Mouse (Mus musculus) right cerebral cortex, postnatal 10 days (tissue): ENCODE data around the gene Stab1.

Experiments used
- DNase-seq, 2 experiments: peaks; one replicate each; pipeline ENCODE4 v3.0.0; 2021; ENCODE audit warnings: low spot score in 2 of 2

Gene Stab1

DNA sequence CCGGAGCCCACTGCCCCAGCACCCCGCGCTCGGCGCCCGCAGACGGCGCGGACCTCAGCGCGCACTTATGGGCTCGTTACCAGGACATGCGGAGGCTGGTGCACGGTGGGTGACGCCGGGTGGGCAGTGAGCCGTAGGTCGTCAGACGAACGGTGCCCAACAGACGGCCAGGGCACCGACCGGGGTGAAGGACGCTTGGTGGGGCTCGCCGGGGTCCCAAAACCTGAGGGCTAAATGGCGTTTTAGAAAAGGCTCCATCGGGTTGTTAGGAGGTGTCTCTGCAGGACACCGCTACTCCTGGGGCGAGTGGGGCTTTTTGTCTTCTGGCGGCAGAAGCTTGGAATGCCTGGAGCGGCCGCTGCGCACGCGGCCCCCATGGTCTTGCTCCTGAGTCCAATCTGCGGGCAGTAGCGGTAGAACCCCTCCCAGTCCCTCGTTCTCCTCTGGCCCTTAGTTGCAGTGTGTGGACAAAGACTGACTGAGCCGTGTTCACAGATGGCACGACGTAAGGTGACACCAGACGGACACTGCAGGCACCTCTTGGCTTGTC lies 37.1 kb downstream of the Stab1 start:
- no peak for DNase-seq

DNA sequence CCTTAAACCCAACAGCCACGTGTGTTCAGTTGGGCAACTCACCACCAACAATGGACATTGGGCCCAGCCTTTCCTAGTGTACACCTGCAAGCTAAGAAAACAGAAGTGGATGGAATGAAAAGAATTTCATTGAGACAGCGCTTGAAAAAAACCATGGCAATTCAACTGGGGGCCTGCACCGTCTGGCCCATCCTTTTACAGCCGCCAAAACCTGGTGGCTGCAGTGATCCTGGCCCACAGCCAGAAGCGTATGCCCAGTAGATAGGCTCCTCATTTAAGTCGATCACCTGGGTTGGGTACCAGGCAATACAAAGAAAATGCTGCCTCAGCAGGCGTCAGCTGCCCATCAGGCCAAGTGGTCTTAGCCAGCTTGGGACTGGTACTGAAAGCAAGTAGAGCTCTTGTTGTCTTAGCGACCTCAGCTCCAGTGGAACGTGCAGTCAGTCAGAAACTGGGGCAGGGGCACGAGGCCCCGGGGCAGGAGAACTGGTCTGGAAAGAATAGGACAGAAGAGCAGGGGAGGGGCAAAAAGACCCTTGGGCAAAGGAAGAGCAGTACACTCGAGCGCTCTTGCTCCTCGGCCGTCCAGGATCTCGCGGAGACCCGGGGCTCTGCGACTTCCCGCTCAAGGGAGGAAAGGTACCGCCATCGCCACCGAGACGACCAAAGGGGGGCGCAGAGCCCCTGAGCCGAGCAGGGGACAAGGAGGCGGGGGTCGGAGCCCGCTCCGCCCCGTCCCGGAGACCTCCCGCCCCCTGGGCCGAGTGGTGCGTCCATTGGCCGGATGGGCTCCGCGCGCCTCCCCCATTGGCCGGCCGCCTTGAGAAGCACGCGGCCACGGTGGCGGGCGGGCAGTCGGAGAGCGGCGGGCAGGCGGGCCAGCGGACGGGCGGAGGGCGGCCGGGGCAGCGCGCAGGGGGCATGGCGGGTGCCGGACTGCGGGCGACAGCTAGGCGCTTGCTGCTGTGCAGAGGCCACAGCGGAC lies 37.9 kb downstream of the Stab1 start, which contains the start of gene Nt5dc2:
Gene Nt5dc2 (plus strand): TSS at position 818 of the 985 bp plus-strand sequence.
- DNase-seq: peak; percentile 89 to 90

DNA sequence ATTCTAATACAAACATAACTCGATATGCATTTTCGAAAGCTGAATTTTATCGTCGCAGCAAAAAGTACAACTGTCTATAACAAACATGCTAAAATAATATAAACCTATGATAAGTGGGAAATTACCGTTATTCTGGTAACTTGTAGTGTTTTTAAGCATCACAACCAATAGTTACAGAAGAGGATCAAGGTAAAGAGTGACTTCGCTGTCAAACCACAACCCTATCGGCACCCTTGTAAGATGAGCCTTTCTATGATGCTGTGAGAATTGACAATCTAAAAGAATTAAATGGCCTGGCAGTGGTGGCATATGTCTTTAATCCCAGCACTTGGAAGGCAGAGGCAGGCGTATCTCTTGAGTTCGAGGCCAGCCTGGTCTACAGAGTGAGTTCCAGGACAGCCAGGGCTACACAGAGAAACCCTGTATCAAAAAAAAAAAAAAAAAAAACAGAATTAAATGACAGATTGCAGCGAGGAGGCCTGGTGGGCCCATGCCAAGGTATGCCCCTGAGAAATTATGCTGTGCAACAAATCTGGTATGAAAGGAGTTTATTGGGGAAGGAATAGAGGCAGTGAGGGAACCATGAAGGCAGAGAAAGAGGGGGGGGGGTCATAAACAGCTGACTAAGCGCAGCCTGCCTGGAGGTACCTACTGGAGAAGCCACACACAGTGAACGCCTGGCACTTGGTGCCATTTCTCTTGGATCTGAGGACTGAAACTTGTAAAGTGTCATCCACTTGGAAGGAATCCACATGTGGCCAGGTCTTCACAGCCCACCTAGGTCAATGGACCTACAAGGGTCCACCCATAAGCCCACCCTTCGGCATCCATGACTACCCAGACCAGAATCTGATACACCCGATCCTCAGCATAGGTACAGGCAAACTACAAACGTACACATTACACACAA lies 38.9 kb downstream of the Stab1 start:
- peak in 1 of 2 experiments; percentile 38 for DNase-seq

DNA sequence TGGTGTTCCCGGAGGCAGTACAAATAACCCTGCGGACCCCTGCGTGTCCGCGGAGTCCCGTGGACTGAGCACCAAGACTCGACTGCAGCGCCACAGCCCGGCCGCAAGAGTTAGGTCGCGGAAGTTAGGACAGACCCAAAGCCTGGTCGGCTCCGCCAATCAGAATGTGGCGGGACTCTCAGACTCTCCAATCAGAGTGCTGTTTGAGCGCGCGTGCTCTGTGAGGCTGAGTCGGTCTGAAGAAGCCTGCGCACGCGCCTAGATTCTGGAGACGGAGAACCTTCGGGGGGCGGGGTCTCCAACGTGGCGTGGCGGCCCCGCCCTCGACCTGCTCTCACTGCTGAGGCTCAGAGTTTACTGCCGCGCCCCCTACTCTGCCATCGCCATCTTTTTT lies 39.6 kb downstream of the Stab1 start, which contains the start of gene Smim4:
Gene Smim4 (minus strand): TSS at position 131 of the 394 bp plus-strand sequence.
- DNase-seq: peak; percentile 99

DNA sequence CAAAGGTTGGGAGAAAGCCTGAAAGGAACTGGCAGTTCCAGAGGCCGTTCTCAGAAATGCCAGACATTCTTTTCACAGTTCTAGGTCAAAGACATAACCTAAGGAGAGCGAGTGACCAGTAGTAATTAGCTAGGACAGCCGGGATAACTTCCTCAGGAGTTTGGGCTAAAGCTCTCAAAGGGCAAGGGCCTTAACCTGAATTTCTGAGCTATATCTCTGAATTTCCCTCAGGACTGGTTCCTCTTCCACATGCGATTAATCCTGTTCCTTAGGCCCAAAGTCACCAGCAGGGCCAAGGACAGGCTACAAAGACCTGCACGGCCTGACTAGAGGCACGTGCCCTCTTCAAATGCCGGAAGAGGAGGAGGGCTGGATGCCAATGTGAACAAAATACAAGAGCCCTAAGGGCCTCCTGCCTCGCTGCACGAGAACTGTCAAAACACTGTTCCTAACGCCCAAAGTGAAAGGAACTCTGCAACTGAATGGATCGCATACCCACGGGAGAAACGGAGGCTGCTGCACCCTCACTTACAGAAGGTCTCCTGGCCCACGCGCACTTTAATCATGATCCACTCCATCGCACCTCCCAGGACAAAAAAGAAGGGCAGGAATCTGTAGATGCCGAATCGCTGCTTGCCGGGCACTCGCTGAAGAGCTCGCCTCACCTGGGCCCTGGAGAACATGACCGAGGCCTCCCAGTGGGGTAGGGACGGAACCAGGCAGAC lies 40.2 kb downstream of the Stab1 start:
- DNase-seq: peak; percentile 55 to 56

DNA sequence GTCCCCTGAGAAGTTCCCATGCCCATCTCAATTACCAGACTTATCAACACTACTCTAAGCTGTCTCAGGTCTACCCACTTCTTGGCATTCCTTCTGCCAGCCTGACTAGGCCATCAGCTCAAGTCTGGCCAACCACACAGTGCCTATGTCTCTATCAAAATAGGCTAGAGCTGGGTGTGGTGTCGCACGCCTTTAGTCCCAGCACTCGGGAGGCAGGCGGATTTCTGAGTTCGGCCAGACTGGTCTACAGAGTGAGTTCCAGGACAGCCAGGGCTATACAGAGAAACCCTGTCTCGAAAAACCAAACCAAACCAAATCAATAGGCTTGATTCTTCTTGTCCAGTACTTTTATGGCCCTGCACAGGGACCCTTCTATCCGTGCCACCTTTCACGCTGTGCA lies 41.6 kb downstream of the Stab1 start:
- peak in 1 of 2 experiments; percentile 20 for DNase-seq

DNA sequence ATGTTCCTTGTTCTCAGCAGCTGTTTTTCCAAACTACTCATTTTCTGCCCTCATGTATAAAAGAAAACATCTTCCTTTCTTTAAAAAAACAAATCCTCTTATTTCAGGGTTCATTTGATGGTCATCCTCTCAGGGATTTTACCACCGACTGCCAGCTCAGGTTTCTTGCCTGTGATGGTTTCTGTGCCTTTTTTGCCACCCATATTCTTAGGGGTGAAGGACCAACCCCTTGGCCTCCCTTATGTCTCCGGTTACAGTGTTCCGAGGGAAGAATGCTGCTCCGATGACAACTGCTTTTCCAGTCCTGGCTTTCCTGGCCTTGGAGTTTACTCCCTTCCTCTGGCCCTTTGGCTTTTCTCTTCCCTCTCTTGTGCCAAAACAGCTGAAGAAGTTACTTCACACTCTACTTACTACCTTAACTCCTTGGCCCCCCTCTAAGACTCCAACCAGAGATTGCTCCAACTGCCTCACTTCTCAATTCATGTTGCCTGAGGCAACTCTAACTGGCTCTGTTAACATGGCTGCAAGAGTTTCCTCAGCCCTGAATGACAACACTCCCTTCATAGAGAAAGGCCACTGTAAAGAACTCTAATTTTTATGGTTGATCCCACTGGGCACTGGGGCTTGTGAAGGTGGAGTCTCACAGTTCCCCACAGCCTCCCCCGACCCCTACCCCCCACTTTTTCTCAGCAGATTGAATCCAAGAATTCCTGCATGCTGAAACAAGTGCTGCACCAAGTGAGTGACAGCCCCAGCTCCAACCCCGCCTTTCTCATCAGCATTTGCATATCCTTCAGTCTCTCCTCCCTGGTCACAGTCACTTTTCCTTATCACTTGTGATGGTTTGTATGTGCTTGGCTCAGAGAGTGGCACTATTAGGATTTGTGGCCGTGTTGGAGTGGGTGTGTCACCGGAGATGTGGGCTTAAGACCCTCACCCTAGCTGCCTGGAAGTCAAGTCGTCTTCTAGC lies 43.0 kb downstream of the Stab1 start:
- DNase-seq: no peak

DNA sequence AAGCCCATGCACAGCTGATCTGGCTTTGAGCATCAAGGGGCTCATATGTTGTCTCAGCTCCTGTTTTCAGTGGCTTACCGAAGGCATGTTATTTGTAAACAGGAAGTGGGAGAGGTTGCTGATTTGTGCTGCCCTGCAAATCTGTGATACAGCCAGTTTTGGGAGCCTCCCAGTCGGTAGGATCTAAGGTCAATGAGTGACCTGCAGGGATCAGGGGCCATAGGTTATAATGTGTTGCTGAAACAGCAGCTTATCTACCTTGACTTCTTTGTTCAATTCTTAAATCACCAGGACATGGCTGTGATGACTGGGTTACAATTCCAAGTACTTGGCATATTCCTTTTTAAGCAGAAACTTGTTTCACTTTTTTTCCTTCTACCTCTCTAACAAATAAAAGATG lies 52.9 kb downstream of the Stab1 start:
- no peak for DNase-seq

DNA sequence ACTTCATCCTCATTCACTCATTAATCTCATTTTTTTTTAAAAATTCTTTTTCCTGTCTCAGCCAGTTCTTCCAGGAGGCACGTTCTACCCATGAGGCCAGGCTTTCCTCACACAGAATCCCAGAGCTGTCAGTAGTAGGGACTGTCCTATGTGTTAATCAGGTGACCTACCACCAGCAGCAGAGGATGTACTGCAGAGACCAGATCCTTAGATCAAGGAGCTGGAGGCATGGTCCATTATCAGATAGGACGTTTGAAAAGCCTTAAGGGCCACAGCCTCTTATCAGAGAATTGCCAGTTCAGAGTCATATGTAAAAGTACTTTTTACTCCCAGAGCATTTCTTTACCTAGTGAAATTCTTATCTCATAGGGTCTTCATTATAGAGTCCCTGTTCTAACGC lies 54.4 kb downstream of the Stab1 start:
- no peak for DNase-seq

DNA sequence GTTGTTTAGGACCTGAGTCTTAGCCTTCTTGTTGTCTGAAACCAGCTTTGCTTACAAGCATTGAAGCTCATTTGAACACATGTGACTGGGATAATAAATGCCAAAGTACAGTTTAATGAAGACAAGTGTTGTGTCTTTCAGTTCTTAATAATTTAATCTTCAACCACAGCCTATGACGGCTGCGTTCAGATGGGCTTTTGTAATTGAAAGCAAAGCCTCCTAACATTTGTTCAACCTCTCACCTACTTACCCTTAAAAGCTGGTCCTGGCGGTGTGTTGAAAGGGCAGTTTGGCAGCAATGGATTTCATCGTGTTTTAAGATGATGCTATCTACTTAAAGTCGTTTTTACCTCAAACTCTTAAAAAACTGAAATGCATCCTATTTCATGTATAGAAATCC lies 56.3 kb downstream of the Stab1 start:
- no peak for DNase-seq

DNA sequence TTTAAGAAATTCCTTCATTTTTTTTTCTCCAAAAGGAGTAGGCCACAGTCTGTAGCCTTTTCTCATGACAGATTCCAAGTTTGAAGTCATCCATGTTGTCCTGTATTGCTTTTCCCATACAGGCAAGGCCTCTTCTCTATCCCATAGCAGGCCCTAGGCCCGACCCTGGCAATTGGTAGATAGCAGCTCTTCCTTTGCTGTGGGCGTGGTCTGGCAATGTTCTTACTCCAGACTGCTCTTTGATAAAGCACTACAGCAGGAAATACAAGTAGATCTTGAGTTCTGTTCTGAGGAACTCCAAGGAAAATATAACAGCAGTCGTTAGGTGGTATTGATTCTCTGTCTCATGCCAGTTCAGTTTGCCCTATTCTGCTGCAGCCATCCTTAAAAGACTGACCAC lies 57.8 kb downstream of the Stab1 start:
- DNase-seq: no peak

DNA sequence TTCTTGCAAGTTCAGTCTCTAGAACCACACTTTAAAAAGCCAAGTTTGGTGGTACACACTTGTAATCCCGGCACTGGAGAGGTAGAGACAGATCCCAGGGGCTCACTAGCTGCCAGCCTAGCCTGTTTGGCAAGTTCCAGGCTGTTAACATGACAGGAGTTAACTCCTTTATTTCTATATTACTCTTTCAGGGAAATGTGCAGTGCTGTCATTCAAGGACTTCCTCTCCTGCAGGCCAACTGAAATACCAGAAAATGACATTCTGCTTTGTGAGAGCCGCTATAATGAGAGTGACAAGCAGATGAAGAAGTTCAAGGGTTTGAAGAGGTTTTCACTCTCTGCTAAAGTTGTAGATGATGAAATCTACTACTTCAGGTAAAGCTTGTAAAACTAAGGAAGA lies 63.3 kb downstream of the Stab1 start:
- no peak for DNase-seq

DNA sequence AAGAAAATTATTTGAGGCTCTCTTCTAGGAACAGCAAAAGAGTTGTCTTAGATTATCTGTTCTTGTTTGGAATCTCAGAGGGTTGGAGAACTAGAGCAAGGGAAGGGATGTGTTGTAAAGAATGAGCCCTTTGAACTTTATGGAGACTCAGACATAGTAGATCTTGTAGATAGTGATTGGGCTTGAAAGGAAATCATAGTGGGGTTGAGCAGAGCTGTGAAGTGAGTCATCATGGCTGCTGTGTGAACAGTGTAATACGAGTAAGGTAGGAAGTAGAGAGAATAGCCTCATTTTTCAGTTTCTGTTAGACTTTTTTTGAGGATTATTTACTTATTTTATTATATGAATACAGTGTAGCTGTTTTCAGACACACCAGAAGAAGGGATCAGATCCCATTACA lies 78.5 kb downstream of the Stab1 start:
- DNase-seq: no peak
